Mouse (Mus musculus) heart, postnatal 0 days (tissue): ENCODE results near the gene E4f1.

Experiments used
- CTCF ChIP-seq: IDR thresholded peaks from 2 replicates; pipeline ENCODE4 v1.5.1; 2016; ENCODE audit warnings: antibody characterized with exemption, control low read depth, low read depth
- EP300 ChIP-seq: IDR thresholded peaks from 2 replicates; pipeline ENCODE4 v1.6.1; 2016; ENCODE audit warnings: antibody characterized with exemption, low read depth

- TF ChIP-seq CTCF, result no peak
- TF ChIP-seq EP300, result no peak
These were observed 801 bp upstream of the E4f1 start for GRCm38 (mm10) chr17:24470701-24471527.
